Mouse (Mus musculus) lung, postnatal 25 days (tissue): ENCODE results near the gene Kank2.
A peak's percentile ranks its signal among the peaks of the same experiment; 100 is the strongest.

Experiments used
- DNase-seq: peaks from one replicate; pipeline ENCODE4 v3.0.0; 2022; ENCODE audit warnings: low spot score

Gene Kank2

DNA sequence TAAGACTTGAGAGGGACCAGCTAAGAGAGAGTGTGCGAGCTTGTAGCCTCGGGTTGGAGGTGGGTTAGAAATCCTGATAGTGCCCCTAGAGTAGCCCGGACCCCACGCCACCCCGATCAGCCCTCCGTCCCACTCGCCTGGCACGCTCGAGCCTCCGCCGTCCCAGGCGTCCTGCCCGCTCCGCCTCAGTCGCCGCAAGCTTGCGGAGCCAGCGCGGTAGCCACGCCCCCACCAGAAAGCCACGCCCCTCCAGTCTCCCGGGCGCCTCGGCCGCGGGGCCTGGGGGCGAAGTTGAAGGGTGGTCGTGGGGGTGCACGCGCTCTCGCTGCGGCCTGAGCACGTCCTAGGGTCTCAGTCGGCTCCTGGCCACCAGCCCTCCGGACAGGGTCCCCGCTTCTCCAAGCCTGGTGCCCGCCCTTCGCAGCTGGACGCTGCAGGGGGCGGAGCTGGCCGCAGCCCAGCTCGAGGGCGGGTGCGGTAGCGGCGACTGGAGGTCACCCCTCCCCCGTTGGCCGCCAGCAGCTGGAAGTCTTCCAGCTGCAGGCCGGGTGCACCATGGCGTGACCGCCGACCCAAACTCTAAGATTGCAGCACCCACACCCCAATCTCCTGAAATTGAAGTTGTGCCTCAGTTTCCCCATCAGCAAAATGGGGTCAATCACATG lies at the start of gene Kank2:
Gene Kank2, minus strand, starts transcription at position 400 of the 665 bp plus-strand sequence.
- peak; percentile 88 for DNase-seq

DNA sequence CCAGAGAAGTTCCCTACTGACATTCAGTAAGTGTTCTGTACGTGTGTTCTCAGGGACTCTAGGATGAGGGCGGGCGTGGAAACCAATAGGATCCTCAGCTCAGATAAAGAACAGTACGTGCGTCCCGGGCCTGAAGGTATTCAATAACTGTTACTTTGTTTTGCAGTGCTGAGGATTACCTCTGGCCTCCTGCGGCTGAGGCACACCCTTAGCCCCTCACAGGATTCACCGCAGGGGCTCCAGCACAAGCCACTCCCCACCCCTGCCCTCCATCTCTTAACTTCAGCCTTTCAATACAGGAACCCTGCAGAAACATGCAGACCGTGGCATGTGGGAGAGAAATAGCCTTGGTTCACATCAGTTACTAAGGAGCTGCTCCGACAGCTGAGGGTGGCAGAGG lies 49.4 kb upstream of the Kank2 start:
- no peak for DNase-seq

DNA sequence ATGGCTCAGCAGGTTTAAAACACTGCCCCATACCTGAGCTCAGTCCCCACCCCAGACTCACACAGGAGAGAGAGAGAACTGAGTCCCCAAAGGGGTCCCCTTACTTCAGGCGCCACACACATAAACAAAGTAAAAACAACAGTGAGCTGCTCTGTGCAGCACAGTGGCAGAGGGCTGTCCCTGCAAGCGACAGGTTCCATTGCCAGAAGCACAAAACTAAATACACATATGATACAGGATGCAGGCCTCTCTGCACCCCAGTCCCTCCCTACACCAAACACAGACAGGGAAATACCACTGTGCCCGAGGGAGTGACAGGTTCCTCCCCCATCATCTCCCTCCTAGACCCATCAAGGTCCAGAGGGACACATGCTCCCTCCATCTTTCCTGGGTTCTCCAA lies 48.9 kb upstream of the Kank2 start:
- DNase-seq: peak; percentile 24

DNA sequence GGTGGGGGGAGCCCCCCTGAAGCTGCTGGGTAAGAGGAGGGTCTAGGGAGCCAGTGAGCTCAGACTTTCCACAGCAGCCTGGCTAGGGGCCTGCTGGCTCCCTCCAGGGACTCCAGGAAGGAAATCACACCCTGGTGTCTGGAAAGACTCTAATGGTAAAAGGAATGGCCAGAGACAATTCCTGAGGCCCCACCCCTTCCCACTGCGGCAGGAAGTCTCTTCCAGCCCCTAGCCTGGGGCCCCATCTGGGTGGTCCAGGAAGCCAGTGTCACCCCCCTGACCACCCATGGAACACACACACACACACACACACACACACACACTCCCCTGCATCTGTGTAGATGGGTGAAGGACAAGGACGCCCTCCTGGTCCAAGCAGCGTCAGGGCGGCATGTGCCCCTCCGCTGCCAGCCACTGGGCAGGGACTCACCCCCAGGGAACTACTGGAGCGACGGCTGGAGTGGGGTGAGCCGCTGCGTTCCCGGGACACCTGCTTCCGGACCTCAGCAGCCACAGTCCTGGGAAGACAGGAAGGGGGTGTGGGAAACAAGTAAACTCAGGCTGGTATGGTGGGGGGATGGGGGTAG lies 48.3 kb upstream of the Kank2 start:
- DNase-seq: peak; percentile 85

DNA sequence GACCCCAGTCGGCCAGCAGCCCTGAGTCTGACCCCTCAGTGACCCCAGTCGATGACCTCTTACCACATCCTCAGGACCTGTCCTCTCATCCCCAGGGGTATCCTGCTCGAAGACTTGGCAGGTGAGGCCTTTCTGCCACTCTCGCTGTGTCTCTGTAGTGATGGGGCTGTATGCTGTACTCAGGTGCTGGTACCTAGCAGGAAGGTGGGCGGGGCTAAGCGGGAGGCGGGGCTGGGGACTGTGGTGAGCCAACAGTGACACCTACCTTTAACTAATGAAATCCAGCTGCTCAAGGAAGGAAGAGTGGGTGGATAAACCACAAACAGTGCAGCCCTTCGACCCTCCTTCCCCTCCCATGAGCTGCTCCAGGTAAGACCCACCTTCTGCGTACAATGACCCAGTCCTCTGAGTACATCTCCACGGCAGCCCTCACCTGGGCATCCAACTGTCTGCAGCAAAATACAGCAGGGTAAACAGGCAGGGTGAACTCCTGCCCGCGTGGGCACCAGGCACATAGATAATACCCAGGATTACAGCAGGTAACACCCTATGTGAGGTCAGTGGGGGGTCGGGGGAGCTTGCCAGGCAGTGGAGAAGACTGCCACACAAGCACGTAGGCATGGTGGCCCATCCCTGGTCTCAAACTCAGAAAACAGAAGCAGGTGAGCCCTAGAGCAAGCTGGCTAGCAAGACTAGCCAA lies 47.0 kb upstream of the Kank2 start:
- peak; percentile 35 for DNase-seq

DNA sequence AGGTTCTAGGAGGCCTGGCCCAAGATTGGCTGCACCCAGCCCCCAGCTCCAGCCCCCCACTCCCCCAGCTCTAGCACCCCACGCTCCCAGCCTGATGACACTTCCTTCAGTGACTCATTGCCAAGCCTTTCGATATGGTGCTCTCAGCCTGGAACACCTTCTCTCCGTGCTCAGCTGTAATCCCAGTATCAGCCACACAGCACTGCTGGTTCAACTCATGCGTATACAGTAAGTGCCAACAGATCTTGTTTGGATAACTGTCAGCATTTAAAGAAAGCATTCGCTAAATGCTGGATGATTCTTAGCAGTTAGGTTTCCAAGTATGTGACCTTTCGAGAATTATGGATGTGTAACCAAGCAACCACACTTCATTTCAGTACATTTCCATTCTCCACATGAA lies 44.5 kb upstream of the Kank2 start:
- DNase-seq: no peak

DNA sequence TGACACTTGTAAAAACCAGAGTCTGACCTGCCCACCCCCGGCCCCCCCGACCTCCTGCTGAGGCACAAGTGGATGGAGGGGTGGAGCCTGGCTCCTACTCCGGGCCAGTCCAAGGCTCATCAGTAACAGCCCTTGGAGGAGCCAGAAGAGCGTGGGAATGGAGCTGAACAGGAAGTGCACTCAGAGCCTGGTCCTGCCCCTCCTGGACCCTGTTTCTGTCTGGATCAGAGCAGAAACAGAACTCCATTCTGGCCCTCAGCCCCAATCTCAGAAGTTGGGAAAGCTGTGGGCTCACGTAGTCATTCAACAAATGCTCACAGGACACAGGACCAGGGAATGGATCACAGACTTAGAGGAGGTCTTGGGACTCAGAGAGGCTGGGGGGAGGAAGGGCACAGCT lies 43.8 kb upstream of the Kank2 start:
- DNase-seq: peak; percentile 65

DNA sequence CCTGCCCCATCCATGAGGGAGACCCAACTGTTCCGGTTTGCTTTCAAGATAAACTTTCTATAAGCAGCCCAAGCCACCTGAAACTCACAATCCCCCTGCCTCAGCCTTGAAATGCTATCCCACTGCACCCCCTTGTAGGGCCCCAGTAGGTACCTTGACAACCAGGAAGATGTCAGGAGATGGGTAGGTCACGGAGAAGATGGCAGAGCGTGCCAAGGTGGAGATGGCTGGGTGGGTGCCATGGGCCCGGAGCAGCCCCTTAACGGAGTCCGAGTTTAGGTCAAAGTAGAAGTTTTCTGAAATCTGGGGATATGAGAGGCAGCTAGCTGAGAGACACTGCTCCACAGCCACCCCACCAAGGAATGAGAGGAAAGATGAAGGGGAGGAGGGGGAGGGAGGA lies 42.8 kb upstream of the Kank2 start:
- no peak for DNase-seq

DNA sequence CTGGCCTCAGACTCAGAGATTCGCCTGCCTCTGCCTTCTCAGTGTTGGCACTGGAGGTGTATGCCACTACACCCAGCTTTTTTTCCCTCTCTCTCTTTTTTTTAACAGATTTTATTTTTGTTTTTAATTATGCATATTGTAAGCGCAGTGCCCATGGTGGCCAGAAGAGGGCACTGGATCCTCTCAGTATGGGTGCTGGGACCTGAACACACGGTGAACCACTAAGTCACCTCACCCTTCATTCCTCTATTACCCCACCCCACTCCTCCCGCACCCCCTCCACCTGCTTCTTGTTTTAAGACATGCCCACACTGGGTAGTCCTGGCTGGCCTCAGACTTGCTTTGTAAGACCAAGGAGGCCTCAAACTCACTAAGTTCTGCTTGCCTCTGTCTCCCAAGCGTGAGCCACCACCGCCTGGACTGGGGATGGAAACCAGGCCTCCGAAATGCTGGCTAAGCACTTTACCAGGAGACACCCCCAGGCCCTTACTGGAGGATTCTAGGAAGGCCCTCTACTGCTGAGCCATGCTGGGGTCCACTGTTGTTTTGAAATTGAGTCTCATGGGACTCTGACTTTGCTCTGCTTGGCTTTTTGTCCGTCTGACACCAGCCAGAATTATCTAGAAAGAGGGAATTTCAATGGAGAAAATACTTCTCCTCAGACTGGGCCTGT lies 41.7 kb upstream of the Kank2 start:
- peak; percentile 37 for DNase-seq

DNA sequence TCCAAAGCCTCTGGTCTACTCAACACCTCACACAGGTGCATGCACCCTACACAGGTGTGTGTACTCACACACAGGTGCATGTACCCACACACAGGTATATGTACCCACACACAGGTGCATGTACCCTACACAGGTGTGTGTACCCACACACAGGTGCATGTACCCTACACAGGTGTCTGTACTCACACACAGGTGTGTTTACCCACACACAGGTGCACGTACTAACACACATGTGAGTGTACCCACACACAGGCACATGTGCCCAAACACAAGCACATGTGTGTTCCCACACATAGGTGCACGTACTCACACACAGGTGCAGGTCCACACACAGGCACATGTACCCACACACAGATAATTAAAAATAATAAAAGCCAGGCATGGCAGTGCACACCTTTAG lies 39.1 kb upstream of the Kank2 start:
- no peak for DNase-seq

DNA sequence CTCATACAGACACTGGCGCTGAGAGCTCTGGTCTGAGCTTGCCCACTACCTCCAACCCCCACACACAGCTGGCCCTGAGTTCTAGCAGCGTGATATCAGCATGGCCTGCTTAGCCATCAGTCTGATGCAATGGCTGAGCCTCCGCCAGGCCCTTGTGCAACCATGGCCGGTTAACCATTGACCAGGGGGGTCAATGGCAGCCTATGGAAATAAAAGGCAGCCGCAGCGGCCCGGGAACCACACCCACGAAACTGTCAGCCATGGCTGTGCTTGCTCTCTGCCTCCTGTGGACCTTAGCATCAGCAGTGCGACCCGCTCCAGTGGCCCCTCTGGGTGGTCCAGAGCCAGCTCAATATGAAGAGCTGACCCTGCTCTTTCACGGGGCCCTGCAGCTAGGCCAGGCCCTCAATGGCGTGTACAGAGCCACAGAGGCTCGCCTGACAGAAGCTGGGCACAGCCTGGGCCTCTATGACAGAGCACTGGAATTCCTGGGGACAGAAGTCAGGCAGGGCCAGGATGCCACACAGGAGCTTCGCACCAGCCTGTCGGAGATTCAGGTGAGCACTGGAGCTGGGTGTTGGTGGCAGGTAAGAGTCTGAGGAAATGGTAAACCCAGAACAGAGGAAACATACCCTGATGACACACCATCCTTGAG lies 36.8 kb upstream of the Kank2 start, which contains the start of gene Angptl8:
Gene Angptl8, plus strand, starts transcription at position 253 of the 655 bp plus-strand sequence.
- DNase-seq: peak; percentile 85

DNA sequence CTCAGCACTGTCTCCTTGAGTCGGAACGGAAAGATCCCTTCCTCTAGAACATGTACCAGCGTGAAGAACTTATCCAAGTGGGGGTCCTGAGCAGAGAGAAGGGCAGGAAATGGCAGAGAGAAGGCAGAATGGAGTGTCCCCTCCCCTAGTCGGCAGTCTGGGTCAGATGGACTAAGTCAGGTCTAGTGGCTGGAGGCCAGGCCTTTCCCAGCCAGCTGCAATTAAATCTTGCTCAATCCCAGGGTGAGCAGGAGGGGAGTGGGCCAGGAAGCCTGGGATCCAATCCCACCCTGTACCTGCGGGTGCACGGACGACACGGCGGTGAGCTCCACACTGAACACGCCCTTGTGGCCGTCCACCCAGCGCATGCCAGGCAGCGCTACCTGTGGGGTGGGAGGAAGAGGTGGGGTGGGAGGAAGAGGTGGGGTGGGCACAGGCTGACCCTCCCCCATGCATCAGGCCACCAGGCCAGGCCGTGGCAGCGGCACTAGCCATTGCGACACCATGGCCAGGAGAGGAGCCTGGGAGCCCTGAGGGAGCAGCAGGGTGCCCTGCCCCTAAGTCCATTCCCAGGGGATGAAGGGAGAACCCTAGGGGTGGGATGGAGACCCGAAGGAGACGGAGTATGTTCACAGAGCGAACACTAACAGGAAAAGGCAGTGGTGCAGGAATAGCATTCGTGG lies 33.2 kb upstream of the Kank2 start:
- DNase-seq: no peak

DNA sequence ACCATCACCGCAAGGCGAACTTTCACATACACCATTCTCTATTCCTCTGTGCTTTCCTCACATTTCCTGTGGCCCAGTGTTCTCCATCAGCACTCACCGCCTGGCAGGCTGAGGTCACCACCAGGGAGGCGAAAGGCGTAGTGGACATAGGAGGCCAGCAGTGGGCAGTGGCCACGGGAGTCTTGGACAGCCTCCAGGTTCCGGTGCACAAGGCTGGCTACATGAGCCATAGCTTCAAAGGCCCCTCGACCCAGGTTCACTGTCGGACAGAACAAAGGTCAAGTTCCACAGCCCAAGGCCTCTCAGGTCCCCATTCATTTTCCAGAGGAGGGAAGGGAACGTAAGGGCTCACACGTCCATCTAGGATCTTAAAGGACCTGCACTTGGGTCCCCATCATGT lies 32.4 kb upstream of the Kank2 start:
- DNase-seq: no peak

DNA sequence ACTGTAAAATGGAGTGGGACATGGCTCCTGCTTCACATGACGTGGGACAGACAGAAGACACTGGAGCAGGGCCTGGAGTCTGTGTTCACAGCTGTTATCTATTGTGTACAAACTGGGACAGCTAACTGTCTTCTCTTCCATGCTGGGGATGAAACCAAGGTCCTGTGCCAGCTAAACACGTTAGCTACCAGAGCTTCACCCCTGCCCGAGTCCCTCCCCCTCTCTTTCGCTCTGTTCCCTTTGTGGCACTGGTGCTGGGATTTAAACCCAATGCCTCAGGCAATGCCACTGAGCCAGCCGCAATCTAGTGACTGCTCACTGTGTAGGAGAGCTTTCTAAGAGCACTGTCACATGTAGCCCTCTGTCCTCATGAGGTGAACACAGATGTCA lies 31.9 kb upstream of the Kank2 start:
- no peak for DNase-seq

DNA sequence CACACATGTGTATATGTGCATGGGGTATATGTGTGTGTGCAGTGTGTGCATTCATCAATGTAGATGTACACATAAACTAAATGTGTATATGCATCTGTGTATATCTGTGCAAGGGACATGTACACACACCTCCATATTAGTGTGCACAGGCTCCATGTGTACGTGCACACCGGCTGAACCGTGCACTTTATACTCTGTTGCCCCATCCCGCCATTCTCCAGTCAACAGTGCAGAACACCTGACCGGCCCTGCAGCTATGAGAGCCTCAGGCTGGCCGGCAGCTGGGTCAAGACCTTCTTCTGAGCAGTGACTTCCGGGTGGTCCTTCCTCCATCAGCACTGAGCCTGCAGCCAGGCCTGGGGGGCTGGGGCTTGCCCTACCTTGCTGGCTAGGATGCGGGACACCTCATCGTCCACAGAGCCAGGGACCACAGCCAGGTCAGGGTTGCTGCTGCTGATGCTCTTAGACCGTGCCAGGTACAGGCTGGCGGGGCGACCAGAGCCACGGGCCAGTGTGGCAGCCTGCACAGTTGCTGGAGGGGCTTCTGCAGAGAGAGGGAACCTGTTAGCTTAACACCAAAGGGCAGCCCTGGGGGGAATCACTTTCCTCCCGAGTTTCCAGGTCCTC lies 31.4 kb upstream of the Kank2 start:
- no peak for DNase-seq

DNA sequence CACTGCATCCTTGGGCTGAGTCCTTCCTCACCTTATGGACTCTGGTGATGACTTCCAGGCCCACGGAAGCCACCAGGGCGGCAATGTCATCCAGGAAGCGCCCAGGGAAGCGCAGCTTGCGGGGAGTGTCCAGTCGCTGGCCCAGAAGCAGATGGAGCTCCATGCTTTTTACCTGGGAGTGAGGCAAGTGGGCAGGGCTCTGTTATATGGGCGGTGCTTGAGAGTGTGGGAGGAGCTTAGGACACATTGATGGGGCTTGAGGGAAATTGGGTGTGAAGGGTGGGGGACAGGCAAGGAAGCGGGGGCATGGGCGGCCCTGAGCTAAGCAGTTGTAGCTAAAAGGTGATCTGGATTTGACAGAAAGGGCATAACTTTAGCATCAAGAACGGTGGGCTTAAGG lies 25.8 kb upstream of the Kank2 start:
- DNase-seq: no peak

DNA sequence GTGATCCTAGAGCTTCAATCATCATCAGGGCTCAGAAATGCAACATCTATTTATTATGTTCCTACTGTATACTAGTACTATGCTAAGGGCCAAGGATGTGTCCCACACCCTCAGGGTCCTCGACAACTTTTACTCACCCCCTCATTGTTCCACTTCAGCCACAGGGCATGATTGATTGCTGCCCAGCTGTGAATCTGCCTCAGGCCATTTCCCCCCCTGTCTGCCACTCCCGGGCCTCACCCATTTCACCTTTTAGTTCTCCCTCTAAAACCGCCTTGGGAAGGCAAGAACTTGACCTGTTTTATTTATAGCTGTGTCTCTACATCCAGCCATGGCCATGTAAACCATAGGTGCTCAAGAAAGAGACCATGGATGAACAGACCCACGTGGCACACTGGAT lies 25.4 kb upstream of the Kank2 start:
- no peak for DNase-seq

DNA sequence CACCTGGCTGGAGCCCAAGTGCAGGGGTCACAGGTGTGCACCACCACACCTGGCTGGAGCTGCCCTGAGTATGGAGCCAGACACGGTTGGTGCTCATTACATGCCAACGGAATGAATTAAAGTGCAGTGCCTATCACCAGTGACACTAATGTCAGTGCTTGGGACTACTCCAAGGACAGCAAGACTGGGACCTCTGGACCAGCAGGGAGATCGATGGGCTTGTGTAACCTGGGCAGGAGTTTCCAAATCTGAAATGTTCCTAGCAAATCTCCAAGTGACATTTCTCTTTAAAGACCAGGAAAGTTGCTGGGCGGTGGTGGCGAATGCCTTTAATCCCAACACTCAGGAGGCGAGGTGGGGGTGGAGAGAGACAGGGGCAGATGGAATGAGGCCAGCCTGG lies 24.1 kb upstream of the Kank2 start:
- DNase-seq: no peak

DNA sequence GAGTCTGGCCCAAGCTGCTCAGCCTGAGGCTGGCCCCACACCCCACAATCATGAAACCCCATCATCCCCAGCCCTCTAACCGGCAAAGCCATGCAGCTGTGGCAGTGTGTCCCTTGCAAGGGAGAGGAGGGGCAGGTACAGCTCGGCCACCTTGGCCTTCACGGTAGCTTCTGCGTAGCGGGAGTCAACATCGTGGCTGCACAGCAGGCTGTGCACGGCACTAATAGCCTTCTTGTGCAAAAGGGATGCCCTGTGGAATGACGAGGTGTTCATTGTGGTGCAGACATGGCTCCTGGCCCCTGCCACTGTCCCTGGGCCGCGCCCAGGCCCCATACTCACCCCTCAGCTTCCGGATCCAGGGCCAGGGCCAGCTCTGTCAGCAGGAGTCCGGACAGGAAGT lies 21.6 kb upstream of the Kank2 start:
- no peak for DNase-seq

DNA sequence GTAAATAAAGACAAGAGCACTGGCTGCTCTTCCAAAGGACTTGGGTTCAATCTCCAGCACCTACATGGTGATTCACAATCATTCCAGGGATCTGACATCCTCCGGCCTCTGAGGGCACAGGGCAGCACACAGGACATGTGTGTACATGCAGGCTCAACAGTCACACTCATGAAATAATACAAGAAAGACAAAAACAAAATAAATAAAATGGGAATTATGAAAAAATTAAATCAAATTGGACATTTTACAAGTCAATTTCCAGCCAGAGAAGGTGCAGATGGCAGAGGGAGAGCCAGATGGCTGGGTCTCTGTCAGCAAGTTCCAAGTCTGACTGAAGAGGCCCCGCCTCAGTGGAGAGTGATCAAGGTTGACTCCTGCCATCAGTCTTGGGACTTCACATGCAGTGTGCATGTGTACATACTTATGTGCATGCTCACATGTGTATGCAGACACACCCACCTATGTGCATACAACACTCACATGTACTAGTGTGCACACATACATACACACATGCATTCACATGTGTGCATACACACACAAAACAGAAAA lies 20.7 kb upstream of the Kank2 start:
- DNase-seq: no peak

DNA sequence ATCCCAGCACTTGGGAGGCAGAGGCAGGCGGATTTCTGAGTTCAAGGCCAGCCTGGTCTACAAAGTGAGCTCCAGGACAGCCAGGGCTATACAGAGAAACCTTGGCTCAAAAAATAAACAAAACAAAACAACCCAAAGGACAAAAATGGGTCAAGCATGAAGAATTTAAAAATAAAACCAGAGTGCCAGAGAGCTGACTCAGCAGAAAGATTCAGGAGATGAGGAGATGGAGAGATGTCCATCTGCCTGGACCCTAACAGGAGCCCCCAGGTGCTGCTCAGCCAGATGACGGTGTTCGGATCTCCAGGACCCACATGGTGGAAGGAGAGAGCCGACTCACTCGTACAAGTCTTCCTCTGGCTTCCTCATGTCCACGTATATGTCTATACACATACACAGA lies 20.0 kb upstream of the Kank2 start:
- DNase-seq: no peak
